Mouse (Mus musculus): ENCODE measurements around the gene Dgki.

GRCm38 (mm10) chr6:37158880-37159279, 141.1 kb downstream of the Dgki start:
- TF ChIP-seq CTCF (IDR thresholded peaks at IDR 0.05) (no peak), POLR2A (IDR thresholded peaks at IDR 0.05; ENCODE audit: insufficient read depth, low read depth, low read length) (no peak)
